Mouse (Mus musculus) embryonic facial prominence, embryonic 12.5 days (tissue): Measurements from ENCODE around the gene Izumo2. TPM values are rescaled to one million over a fixed set of nuclear protein-coding genes. Genes with fewer than 3 reads are reported as not detected.
"Not testable (repeated sequence)": the region's sequence is repeated elsewhere in the genome, so short reads cannot be mapped to it uniquely, and the experiment has no call there.

Source experiments
- ATAC-seq: fragments of 200-750 bp; cut with Nextera tagmentation; 2 replicates; pipeline ENCODE4 v1.8.0; 2017; ENCODE audit not compliant: insufficient number of reproducible peaks, insufficient read depth, low FRiP score, low TSS enrichment
- H3K27ac ChIP-seq: fragments of 300-500 bp; sonication (generic); 2 replicates; pipeline ENCODE4 v1.5.1; 2016; ENCODE audit warnings: mild to moderate bottlenecking
- H3K27me3 ChIP-seq: fragments of 300-500 bp; sonication (generic); 2 replicates; pipeline ENCODE4 v1.6.1; 2016; ENCODE audit warnings: mild to moderate bottlenecking, moderate library complexity
- H3K36me3 ChIP-seq: fragments of 300-500 bp; sonication (generic); 2 replicates; pipeline ENCODE4 v1.6.1; 2016; ENCODE audit warnings: mild to moderate bottlenecking
- H3K4me1 ChIP-seq: fragments of 300-500 bp; sonication (generic); 2 replicates; pipeline ENCODE4 v1.6.1; 2016
- H3K4me2 ChIP-seq: fragments of 300-500 bp; sonication (generic); replicated peaks from 2 replicates; pipeline ENCODE4 v1.6.1; 2016; ENCODE audit warnings: mild to moderate bottlenecking, moderate library complexity
- H3K4me3 ChIP-seq: fragments of 300-500 bp; sonication (generic); 2 replicates; pipeline ENCODE4 v1.5.1; 2016; ENCODE audit warnings: mild to moderate bottlenecking
- H3K9ac ChIP-seq: fragments of 300-500 bp; sonication (generic); 2 replicates; pipeline ENCODE4 v1.6.1; 2016; ENCODE audit warnings: mild to moderate bottlenecking, moderate library complexity
- H3K9me3 ChIP-seq: fragments of 300-500 bp; sonication (generic); 2 replicates; pipeline ENCODE4 v1.6.1; 2016; ENCODE audit warnings: mild to moderate bottlenecking, moderate library complexity
- WGBS: fragments of 180-500 bp; shearing (Covaris S2); methylation state at CpG from one replicate; pipeline ENCODE4 v1.1.7; 2016; 5-methylcytosine and 5-hydroxymethylcytosine counted together
- polyA plus RNA-seq: library from polyadenylated mRNA; unstranded; fragments of >200 nt; fragmentation: Nextera tagmentation; extraction: Ambion mirVana; gene quantifications from 2 replicates; pipeline ENCODE4 v1.2.1, GENCODE M21; 2016

Izumo2 gene
- polyA plus RNA-seq, 1 experiment from 2014 or later, result not detected

DNA sequence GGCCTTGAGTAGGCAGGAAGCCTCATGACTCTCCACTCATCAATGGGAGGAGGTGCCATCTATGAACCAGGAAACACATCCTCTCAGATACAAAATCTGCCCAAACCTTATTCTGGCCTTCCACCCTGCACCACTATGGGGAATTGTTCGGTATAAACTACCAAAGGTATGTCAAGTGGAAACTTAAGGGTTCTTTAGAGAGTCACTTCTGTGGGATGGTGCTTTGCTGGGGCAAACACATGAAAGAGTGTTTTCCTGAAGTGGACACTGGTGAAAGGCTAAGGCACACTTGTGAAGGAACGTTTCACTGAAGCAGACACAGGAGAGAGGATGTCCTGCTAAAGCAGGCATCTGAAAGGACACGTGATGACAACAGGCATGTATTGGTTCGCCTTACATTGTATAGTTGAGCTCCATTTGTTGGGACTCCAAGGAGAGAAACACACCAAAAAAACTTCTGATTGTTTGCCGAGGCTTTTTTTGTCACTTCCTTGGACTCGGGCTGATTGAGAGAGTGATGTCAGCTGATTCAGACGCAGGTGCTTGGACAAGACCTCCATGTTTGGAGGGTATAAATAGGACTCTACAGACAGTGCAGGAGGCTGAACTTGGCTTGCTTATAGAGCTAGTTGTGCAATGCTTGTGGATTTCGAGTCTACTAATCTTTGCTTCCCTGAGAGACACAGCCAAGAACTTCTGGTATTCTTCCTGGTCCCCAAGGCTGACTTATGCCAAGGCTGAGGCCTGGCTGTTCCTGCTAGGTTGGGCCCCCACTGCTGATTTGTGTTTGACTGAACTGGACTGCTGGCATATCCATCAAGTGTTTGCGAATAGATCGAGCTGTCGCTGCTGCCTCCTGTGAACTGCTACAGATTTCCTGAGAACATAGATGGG, 19.8 kb downstream of the Izumo2 start:
- WGBS, result 86% methylated on average over 11 of the region's 11 CpGs
- no peak overlapping the region for H3K9ac ChIP-seq

DNA sequence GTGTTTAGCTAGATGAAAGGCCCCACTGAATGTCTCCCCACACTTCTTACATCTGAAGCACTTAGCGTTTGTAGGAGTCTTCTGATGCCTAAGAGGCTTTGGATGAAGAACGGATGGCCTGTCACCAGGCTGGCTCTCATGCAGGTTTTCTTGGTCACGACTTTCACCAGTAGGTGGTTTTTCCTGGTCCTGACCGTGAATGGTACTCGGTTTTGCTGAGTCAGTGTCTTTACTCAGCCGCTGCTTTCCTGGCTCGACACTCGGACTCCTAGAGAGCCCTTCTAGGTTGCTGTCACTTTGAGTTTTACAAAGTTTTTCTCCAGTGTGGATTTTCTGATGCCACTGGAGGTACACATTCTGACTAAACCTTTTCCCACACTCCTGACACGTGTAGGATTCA, 25.2 kb downstream of the Izumo2 start:
- 0 out of 2 replicates have a peak, but pooled peaks cover 4% of the 10 kb centered on the region for H3K36me3 ChIP-seq
- no peak overlapping the region for H3K9ac ChIP-seq
- H3K27me3 ChIP-seq, result no peaks in the 10 kb centered on the region
- H3K27ac ChIP-seq, result no peak overlapping the region
- no peak overlapping the region for H3K4me3 ChIP-seq
- no peak overlapping the region for H3K4me2 ChIP-seq
- 0 out of 2 replicates have a peak, but pooled peaks cover 4% of the 10 kb centered on the region for H3K9me3 ChIP-seq
- WGBS, result 89% methylated on average over 9 of the region's 9 CpGs
- H3K4me1 ChIP-seq, result no peaks in the 10 kb centered on the region
- ATAC-seq, result no peak

More for the DNA sequence above, 19.8 kb downstream of the Izumo2 start:
- 0 out of 2 replicates have a peak, but pooled peaks cover 4% of the 10 kb centered on the region for H3K36me3 ChIP-seq
- no peaks in the 10 kb centered on the region for H3K27me3 ChIP-seq
- H3K4me2 ChIP-seq, result no peak overlapping the region
- peaks cover 8% of the 10 kb centered on the region; the same call in 1 of the 2 replicates for H3K9me3 ChIP-seq
- no peak for ATAC-seq
- no peak overlapping the region for H3K27ac ChIP-seq
- no peaks in the 10 kb centered on the region for H3K4me1 ChIP-seq
- H3K4me3 ChIP-seq, result no peak overlapping the region

DNA sequence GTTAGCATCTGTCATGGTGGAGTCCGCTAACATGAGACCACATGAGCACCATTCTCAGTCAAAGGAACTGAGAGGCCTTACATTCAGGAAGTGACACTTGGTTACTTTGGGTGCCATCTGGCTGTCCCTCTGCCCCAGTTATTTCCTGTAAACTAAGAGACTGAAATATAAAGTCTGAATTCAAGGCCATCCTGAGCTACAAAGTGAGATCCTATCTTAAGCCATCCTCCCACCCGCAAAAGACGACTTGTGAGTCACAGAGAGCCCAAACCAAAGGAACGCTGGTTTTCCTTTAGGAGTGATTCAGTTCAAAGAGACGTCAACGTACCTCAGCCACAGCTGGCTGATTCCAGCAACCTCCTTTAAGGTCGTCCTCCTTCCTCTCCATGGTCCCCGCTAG, 32.8 kb downstream of the Izumo2 start:
- Histone ChIP-seq H3K4me3 (no peak overlapping the region), H3K4me2 (no peak overlapping the region), H3K36me3 (no peaks in the 10 kb centered on the region), H3K27me3 (no peaks in the 10 kb centered on the region), H3K27ac (no peak overlapping the region), H3K4me1 (no peaks in the 10 kb centered on the region), H3K9me3 (no peaks in the 10 kb centered on the region), H3K9ac (no peak overlapping the region)
- WGBS, result 85% methylated on average over 8 of the region's 8 CpGs
- ATAC-seq, result no peak

DNA sequence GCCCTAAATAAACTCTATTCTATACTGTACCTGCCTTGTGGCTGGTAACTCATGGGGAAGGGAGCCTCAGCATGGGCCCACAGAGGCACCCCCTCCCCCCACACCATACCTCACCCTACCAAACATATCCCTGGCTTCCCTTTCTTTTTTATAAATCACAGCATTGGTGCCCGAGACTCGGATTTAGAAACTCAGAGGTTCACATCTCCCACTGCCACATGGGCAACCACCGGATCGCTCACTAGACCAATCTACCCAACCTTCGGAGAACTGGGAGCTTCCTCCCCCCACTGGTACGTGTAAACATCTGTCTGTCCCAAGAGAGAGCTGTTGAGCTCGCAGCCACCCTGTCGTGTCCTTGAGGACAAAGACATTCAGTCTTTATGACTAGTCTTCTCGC, 35.7 kb downstream of the Izumo2 start:
- Histone ChIP-seq H3K4me1 (peaks cover 11% of the 10 kb centered on the region), H3K4me3 (peak overlapping the region; percentile 41), H3K9ac (no peak overlapping the region), H3K27me3 (no peaks in the 10 kb centered on the region), H3K4me2 (peak overlapping the region; percentile 71), H3K27ac (no peak overlapping the region), H3K36me3 (no peaks in the 10 kb centered on the region), H3K9me3 (no peaks in the 10 kb centered on the region)
- 37% methylated on average over 9 of the region's 9 CpGs for WGBS
- no peak for ATAC-seq

DNA sequence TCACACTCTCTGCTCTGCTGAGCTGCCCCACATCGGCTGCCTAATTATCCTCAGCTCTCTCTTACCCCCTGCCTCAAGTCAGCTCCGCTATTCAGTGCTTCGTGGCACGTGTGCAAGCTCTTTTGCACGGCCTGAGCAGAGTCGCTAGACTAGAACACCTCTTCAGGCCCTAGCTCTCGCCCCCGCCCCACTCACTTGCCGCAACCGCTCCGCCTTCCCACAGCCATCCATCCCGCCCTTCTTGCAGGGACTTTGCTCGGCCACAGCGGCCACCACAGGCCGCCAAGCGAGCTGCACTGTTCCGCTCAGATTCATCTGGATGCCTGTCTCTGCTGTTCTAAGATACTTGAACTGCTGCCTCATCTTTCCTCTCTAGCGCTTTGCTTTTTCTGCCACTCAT, 36.5 kb downstream of the Izumo2 start:
- under 1% methylated on average over 18 of the region's 18 CpGs for WGBS
- H3K4me1 ChIP-seq, result peaks cover 19% of the 10 kb centered on the region
- peak overlapping the region; percentile 41 for H3K4me3 ChIP-seq
- H3K9ac ChIP-seq, result peak overlapping the region; percentile 49
- no peaks in the 10 kb centered on the region for H3K27me3 ChIP-seq
- no peaks in the 10 kb centered on the region for H3K36me3 ChIP-seq
- H3K27ac ChIP-seq, result peak overlapping the region; percentile 25; the same call in 1 of the 2 replicates
- H3K9me3 ChIP-seq, result no peaks in the 10 kb centered on the region
- H3K4me2 ChIP-seq, result peak overlapping the region; percentile 71
- peak; percentile 58 for ATAC-seq

DNA sequence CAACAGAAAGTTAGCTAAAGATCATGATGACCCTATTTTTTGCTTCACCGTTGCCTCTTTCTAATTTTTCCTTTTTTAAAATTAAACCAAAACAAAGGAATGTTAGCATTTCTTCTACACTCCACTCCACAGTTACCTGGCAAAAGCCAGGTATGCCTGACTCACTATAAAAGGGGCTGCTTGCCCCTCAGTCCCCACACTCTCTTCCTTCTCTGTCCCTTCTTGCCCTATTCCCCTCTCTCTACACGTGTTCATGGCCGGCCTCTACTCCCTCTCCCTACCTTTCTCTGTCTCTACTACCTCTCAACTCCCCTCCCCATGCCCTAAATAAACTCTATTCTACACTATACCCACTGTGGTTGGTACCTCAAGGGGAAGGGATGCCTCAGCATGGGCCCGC, 38.6 kb downstream of the Izumo2 start:
- H3K9me3 ChIP-seq, result no peaks in the 10 kb centered on the region
- 70% methylated on average over 4 of the region's 4 CpGs for WGBS
- H3K36me3 ChIP-seq, result peaks cover 2% of the 10 kb centered on the region; the same call in 1 of the 2 replicates
- H3K27me3 ChIP-seq, result no peaks in the 10 kb centered on the region
- H3K9ac ChIP-seq, result no peak overlapping the region
- peak overlapping the region; percentile 70 for H3K4me2 ChIP-seq
- 0 out of 2 replicates have a peak overlapping the region, but pooled peaks have one; percentile 5 for H3K4me3 ChIP-seq
- H3K27ac ChIP-seq, result no peak overlapping the region
- H3K4me1 ChIP-seq, result peaks cover 19% of the 10 kb centered on the region
- no peak for ATAC-seq

DNA sequence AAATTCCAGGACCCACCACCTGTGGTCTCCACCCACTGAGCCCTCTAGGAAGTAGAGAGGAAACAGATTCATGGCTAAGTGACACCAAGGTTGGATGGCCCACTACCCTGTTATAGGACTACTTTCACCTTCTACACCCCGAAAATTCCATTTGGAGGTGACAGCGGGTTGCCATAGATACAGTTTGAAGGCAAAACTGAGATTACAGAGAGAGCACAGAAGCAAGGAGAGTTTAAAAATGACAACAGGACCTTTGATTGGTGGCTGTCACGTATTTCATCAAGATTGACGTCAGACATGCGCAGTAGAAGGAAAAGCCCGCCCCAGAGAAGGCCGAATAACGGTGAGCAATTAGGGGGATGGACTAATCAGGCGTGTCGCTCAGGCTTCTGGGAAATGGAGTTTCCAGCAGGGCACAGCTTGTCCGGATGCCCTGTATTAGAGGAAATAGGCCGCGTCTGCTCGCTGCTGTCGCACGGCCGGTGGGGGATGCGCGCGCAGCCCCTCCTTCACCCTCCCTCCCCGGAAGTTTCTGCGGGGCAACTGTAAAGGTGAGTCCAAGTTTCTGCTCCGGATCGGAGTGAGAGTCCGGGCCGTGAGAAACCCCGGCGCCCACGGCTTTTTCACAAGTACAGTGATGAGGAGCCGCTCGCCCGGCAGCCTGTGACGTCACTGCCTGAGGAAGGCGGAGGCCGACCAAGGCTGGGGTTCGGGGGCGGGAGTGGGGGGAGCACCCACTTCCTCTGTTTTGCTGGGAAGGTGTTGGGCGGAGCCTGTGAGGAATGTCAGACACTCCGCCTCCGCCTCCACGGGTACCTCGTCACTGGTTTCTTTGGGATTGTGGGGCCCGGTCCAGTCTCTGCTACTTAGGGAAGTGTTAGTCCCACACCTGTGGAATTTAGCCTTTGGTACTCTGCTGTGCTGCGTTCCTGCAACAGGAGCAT, 39.8 kb downstream of the Izumo2 start, which contains the start of gene Vrk3:
Gene Vrk3, plus strand, starts transcription at position 313 of the 944 bp plus-strand sequence.
- H3K27ac ChIP-seq, result peak within 1 kb of the TSS; percentile 88

DNA sequence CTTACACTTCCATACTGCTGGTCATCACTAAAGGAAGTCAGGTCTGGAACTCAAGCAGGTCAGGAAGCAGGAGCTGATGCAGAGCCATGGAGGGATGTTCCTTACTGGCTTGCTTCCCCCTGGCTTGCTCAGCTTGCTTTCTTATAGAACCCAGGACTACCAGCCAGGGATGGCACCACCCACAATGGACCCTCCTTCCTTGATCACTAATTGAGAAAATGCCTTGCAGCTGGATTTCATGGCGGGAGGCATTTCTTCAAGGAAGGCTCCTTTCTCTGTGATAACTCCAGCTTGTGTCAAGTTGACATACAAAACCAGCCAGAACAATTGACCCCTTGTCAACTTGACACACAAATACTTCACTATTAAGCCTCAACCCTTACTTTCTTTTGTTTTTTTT, 42.4 kb downstream of the Izumo2 start, which contains the start of gene Zfp473:
Gene Zfp473, minus strand, starts transcription at position 101 of the 400 bp plus-strand sequence.
- not testable (repeated sequence) for H3K4me3 ChIP-seq, H3K27me3 ChIP-seq, ATAC-seq, H3K9me3 ChIP-seq, H3K27ac ChIP-seq, H3K4me2 ChIP-seq, H3K9ac ChIP-seq
- 74% methylated on average over 1 of the region's 1 CpGs for WGBS
- Histone ChIP-seq H3K36me3 (peaks cover 35% of the 10 kb centered on the region), H3K4me1 (peaks cover 19% of the 10 kb centered on the region)

More for the DNA sequence above, 39.8 kb downstream of the Izumo2 start, which contains the start of gene Vrk3:
- peak within 1 kb of the TSS; percentile 57 for H3K4me3 ChIP-seq
- WGBS, result under 1% methylated on average over 44 of the region's 44 CpGs
- H3K36me3 ChIP-seq, result peaks cover 12% of the 10 kb centered on the region
- peak within 1 kb of the TSS; percentile 58 for H3K9ac ChIP-seq
- peak; percentile 95 for ATAC-seq
- H3K4me1 ChIP-seq, result peaks cover 19% of the 10 kb centered on the region
- peak within 1 kb of the TSS; percentile 70 for H3K4me2 ChIP-seq
- no peaks in the 10 kb centered on the region for H3K27me3 ChIP-seq
- H3K9me3 ChIP-seq, result no peaks in the 10 kb centered on the region

DNA sequence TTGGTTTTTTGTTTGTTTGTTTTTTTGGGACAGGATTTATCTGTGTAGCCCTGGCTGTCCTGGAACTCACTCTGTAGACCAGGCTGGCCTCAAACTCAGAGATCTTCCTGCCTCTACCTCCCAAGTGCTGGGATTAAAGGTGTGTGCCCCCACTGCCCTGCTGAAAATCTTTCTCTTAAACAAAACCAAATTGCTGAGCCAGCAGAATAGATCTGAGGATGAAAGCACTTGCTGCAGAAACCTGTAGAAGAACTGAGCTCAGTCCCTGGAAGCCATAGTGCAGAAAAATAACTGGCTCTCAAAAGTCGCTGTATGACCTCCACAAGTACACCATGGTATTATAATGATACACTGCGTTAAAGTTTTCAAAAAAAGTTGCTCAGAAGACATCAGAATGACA, 48.6 kb downstream of the Izumo2 start:
- Histone ChIP-seq H3K9me3 (no peaks in the 10 kb centered on the region), H3K27me3 (no peaks in the 10 kb centered on the region), H3K36me3 (peaks cover 83% of the 10 kb centered on the region), H3K27ac (no peak overlapping the region), H3K4me1 (no peaks in the 10 kb centered on the region), H3K4me3 (no peak overlapping the region), H3K4me2 (no peak overlapping the region), H3K9ac (no peak overlapping the region)
- no peak for ATAC-seq
- WGBS, result 79% methylated on average over 2 of the region's 2 CpGs

DNA sequence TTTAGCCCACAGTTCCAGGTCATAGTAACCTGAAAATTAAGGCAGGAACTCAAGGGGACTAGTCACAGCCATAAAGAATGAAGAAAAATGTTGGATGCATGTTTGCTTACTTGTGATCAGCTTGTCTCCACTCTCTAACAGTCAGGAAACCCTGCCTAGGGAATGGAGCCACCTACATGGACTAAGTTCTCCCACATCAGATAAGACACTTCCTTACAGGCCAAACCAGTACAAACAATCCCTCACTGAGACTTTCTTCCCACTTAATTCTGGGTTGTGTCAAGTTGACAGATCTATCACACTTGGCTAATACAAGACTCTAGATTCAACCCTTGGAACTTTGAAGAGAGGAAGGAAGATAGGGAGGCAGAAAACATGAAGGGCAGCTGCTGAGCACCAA, 51.8 kb downstream of the Izumo2 start:
- Histone ChIP-seq H3K27ac (no peak overlapping the region), H3K9me3 (no peaks in the 10 kb centered on the region), H3K36me3 (peaks cover 84% of the 10 kb centered on the region), H3K4me2 (no peak overlapping the region), H3K27me3 (no peaks in the 10 kb centered on the region), H3K4me1 (no peaks in the 10 kb centered on the region), H3K4me3 (no peak overlapping the region), H3K9ac (no peak overlapping the region)
- no peak for ATAC-seq

DNA sequence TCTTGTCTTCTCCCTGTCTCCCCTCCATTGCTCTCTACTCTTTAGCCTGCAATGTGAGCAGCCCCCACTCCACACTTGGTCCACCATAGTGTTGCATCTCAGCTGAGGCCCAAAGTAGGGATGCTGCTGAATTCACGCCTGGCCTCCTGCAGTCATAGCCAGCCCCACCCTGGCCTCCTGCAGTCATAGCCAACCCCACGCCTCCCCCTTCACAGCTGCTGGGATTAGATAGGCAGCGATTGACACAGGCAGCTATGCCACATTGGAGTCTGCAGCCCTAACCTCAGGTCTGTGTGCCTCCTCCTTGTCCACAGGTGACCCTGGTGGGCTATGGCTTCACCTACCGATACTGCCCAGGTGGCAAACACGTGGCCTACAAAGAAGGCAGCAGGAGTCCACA, 59.6 kb downstream of the Izumo2 start:
- ATAC-seq, result no peak
- Histone ChIP-seq H3K9ac (no peak overlapping the region), H3K4me3 (no peak overlapping the region), H3K4me2 (no peak overlapping the region), H3K27me3 (no peaks in the 10 kb centered on the region), H3K36me3 (peaks cover 73% of the 10 kb centered on the region), H3K4me1 (no peaks in the 10 kb centered on the region), H3K9me3 (no peaks in the 10 kb centered on the region), H3K27ac (no peak overlapping the region)
- WGBS, result 87% methylated on average over 5 of the region's 5 CpGs
